Mouse (Mus musculus) T-helper 17 cell (primary cell): ENCODE data around the gene Phrf1.

Experiments
- in situ Hi-C, 2 experiments: fragments of 300-600 bp; cut with MboI, MseI; formaldehyde crosslinking; loops; 1 replicate in 1 of 2; 2 replicates in 1 of 2; pipeline ENCODE4 v1.15.1; 2025; ENCODE audit warnings: high pct_unique_total_duplicates in 2 of 2

Gene Phrf1

DNA sequence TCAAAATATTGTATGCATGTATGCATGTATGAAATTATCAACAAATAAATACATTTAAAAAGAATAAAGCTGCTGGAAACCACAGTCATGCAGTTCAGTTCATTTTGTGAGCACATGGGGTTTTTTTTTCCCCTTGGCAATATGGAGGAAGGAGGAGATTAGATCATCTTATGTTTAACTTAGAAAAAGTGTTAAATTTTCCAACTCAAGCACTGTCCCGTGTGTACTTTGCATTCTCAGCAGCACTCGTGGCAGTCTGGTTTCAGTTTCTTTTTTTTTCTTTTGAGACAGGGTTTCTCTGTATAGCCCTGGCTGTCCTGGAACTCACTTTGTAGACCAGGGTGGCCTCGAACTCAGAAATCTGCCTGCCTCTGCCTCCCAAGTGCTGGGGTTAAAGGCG, 21.9 kb downstream of the Phrf1 start:
- in situ Hi-C loops = loop anchor here (10.0 to 25.0 kb wide), 2 partner anchors 64 to 1112 kb away; partner anchors contain the start of gene Ifitm10 (in 1 of the 2)

DNA sequence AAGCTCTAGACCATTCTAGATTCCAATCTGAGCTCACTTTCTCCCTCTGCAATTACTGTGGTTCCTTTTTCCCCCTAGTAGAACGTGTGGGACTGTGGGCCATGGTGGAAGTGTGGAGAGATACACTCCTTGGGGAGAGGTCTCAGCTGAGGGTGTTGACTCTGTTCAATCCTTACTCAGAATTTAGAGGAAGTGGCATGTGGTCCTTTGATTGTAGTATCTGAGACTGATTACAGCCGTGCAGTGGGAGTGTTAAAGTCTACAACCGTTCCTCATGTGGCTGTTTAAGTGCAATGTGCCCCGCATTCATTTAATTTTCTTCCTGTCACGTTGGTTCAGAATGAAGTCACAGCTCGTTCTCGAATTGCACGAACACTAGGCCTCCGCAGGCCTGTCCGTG, 27.6 kb downstream of the Phrf1 start:
- in situ Hi-C loops = loop anchor here (10.0 to 25.0 kb wide), 2 partner anchors 59 to 1106 kb away; partner anchors contain the start of gene Ifitm10 (in 1 of the 2)

DNA sequence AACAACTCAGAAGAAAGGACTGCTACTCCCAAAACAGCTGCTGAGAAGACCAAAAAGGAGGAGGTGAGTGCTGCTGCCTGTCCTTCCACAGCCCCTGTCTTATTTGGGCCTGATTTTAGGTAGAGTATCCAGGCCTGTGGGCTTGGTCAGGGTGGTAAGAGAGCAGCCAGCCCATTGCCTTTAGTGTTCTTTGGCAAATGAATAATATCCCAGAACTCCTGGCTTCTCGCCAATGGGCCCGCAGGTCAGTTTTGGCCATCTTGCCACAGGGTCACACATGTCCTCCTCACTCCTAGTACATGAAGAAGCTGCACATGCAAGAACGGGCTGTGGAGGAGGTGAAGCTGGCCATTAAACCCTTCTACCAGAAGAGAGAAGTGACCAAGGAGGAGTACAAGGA, 32.9 kb downstream of the Phrf1 start:
- in situ Hi-C loops = loop anchor here in 1 of 2 experiments (25.0 kb wide), 1 partner anchor 1101 kb away; the partner anchor contains the start of gene Ifitm10

DNA sequence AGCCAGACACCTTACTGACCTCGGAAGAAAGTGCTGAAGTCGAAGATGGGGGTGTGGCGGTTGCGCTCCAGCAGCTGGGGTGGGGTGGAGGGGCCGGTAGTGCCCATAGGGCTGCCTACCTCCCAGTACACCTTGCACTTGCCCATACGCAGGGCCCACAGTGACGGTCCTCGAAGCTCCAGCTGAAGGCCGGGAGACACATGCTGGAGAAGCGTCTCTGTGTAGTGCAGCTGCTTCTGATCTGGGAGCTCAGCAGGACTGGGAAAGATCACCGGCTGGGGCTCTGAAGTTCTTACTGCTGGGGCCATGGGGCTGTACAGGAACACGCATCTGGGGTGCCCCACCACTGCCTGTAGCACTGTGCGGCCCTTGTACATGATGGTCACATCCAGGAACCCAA, 35.1 kb downstream of the Phrf1 start:
- in situ Hi-C loops = loop anchor here in 1 of 2 experiments (25.0 kb wide), 1 partner anchor 1099 kb away; the partner anchor contains the start of gene Ifitm10

DNA sequence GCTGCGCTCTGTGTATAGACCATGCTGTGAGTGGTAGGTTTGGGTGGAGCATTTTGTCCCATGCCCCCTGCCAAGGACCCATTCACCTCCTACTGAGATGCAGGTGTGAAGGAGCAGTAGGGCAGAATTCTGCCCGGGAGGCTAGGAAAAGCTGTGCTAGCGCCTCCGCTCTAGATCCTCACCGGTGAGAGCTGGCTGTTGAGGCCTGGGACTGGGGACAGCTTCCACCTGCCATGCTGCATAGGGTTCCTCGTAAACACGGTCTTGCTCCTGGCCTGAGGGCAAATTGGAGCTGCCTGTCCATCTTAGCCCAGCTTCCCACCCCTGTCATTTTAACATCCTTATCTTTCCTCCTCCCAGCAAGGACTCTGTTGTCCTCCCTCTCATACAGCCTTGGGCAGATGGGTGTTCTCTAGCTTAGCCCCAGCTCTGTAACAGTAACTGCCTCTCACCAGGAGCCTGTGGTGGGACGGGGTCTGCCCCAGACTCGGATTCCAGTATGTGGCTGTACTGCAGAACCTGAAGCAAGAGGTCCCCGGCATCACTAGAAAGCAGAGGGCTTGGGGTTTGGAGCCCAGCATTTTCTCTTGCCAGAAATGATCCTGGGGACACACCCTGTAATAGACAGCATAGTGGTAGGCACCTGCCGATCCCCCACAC, 35.6 kb downstream of the Phrf1 start:
- in situ Hi-C loops = loop anchor here in 1 of 2 experiments (25.0 kb wide), 1 partner anchor 1098 kb away; the partner anchor contains the start of gene Ifitm10

DNA sequence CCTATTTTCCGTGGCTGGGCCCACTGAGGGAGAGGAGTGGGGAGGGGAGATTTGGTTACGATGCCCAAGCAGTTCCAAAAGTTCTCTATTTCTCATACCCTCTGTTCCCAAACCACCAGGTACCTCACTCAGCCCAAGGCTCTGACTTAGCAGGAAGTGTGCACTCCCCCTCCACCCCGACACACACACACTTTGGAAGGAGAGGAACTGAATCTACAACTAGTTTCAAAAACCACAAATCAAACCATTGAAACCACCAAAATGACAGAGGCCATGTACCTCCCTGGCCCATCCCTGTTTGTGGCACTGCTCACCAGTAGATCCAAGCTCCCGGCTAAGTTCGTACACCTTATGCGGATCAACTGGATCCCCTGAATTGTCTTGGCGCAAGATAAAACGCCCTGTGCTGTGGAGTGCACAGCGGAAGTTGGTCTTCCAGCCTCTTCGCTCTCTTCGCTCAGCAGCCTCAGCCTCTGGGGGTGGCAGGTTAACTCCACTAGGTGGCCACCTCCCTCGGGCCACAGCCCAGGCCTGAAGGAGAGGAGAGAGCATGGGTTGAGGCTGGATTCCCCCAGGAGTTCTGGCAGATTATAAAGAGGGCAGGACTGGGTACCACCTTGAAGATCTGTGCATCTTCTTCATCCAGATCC, 36.3 kb downstream of the Phrf1 start:
- in situ Hi-C loops = loop anchor here in 1 of 2 experiments (25.0 kb wide), 1 partner anchor 1097 kb away; the partner anchor contains the start of gene Ifitm10

DNA sequence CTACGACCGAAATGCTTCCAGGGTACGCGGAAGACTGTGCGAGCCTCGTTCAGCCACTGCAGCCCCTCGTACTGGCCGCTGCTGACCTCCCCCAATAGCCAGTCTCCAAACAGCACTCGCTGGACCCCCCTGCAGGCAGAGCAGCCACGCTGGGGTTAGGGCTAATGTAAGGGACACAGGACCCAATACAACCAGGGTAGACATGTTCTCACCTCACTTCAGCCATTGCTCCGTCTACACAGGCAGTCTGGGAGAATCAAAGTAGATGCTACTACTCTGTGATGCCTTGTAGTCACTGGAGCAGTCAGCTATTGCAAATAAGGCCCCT, 36.8 kb downstream of the Phrf1 start:
- in situ Hi-C loops = loop anchor here in 1 of 2 experiments (25.0 kb wide), 1 partner anchor 1097 kb away; the partner anchor contains the start of gene Ifitm10

DNA sequence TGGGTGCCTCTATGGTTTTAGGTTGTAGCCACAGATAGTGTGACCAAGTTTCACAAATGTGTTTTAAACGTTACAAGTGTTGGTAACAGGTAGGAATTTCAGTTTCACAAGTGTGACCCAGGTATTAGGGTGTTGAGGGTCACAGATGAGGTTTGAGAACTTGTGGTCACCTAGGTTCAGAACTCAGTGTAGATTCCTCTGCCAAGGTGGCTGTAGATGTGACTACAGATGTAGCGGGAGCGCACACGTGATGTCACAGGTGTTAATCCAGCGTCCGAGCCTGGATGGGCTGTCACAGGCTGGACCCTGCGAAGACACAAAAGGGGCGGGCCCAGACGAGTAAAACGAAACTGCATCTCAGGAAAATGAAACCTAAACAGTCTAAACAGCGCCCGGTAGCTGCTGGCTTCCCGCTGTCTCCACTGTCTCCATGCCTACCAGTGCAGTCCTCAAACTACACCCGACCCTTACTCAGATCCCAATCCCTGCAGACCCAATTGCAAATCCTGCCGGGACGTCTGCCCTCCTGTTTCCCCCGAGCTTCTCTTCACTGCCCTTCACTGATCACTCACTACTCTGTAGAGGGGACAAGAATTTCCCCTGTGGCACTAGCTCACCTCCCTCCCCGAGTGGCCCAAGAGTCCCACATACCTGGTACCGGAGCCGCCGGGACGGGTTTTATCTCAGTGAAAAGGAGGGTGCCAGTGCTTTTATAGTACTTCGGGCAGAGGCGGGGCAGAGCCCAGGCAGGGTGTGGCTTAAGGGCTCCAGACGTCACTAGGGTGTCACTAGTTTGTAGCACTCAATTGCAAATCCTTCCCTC, 37.4 kb downstream of the Phrf1 start, which contains the start of gene Irf7:
TSS of gene Irf7 (minus strand) at position 743 of the 823 bp plus-strand sequence.
- in situ Hi-C loops = loop anchor here in 1 of 2 experiments (25.0 kb wide), 1 partner anchor 1096 kb away; the partner anchor contains the start of gene Ifitm10

DNA sequence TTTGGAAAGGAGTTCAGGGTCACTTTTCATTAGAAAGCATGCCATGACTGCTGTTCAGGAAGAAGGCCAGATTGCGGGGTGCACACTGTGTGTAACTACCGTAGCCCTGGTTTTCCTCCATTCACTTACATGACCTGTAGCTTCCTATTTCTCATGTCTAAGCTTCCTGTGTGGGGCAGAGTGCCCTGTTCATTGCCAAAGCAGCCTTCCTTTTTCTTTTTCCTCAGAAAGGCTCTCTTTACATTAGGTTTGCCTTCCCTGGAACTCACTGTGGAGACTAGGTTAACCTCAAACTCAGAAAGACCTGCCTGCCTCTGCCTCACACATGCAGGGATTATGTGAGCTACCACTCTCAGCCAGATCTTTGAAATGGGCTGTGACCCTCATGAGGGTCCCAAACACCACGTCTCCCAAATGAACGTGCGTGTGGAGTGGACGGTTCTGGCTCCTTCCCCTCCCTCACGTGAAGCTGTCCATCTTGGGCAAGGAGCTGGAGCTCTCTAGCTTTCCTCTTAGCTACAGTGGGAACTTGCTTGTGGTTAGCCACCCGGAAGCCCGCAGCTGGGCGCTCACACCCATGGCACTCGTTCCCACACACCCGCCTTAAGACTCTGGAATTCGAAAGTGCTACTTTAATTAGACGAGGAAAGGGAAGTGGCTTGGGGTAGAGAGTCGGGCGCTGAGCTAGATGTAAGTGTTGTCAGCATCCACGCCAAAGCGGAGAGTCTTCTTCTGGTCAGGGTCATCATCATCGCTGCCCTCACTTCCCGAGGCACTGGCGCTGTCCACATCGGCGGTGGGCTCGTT, 40.1 kb downstream of the Phrf1 start:
- in situ Hi-C loops = loop anchor here in 1 of 2 experiments (25.0 kb wide), 1 partner anchor 1094 kb away; the partner anchor contains the start of gene Ifitm10

DNA sequence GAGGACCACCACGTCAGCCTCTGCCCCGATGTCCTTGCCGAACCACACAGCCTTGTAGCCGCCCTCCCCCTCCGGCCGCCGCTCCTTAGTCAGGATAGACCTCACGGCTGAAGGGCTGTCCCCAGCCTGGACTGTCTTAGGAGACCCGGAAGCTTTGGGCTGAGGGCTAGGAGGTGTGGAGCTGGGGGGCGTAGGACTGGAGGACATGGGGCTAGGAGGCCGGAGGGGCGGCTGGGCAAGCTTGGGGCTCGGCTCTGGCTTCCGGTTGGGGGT, 40.6 kb downstream of the Phrf1 start:
- in situ Hi-C loops = loop anchor here in 1 of 2 experiments (25.0 kb wide), 1 partner anchor 1093 kb away; the partner anchor contains the start of gene Ifitm10

DNA sequence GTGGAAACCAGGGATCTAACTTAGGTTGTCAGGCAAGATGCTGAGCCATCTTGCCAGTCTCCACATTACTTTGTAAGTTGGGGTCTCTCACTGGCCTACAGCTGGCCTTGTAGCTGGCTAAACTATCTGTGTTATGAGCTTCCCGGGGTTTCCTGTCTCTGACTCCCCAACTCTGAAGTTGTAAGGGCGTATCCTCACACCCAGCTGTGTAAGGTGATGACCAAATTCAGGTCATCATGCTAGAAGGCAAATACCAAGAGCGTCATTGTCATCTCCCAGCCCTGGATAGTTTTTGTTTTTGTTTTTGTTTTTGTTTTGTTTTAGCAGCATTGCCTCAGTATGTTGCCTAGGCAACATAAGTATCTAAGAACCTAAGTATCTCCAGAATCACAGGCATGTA, 42.0 kb downstream of the Phrf1 start:
- in situ Hi-C loops = loop anchor here in 1 of 2 experiments (25.0 kb wide), 1 partner anchor 1092 kb away; the partner anchor contains the start of gene Ifitm10

DNA sequence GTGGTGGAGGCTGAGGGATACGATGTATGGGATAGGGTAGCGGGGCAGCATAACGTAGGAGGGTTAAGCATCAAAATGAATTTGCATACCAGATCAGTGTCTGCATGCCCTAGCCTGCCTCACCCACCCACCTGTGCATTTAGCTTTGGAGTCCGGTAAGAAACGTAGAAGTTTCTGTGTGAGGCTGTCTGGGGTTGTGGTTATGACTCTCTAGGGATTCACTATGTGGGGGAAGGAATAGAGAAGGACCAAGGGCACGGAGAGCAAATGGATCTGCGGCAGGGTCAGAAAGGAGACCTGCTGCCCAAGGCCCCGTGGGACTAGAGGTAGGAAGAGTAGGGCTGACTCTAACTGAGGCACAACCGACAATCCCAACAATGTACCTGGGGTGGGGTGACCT, 46.8 kb downstream of the Phrf1 start:
- in situ Hi-C loops = no loop called here

DNA sequence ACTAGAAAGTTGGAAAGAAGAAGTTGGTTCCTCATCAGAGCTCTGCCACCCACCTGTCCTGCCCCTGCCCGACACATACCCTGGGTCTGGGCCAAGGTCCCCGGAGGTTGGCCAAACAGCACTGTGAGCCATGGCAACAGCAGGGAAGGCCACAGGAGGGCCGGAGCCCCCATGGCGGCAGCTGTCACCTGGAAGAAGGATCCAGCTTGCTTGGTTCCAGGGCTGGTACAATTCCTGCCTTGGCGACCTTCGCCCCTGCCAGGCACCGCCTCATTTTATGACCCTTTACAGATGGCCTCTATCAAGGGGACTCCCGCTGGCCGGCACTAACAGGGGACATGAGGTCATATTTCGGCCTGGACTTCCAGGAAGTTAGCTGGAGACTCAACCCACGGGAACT, 48.0 kb downstream of the Phrf1 start, which contains the start of gene Cdhr5:
TSS of gene Cdhr5 (minus strand) at position 241 of the 400 bp plus-strand sequence.
- in situ Hi-C loops = no loop called here

DNA sequence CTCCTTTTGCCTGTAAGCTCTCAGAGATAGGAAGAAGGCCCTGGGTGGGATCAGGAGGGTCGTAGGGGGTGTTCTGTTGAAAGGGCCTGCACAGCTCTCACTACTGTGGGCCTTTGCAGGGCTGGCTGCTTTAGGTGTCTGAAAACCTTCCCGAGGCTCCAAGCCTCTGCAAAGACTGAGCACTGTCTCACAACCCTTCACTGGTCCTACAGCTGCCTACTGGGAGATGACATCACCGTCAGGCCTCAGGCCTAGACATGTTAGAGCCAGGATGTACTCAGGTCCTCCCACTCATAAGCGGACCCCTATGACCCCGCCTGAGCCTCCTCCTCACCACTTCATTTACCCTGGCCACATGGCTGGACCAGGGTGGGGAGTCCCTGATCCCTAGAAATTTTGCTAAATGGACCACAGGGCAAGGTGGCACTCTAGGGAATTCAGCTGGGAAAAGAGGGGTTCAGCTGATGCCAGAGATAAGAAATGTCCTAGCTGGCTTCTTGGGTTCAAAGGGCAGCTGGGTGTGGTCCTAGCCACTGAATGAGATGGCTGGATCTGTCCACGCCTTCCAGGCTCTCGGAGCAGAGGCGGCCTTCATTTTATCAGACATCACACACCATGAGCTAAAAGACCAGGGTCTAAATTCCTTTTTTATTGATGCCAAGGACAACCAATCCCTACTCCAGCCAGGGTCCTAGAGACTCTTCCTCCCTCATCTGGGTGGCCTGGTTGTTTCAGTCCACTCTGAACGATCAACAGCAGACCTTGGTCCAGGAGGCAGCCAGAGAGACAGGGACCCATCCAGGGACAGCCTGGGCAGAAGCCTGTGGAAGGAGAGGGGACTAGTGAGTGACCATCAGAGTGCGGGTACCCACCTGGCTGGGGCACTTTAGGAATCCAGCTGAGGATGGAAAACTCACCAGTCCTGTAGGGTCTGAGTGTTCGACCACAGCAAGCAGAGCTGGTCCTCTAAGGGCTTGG, 49.4 kb downstream of the Phrf1 start:
- in situ Hi-C loops = no loop called here

DNA sequence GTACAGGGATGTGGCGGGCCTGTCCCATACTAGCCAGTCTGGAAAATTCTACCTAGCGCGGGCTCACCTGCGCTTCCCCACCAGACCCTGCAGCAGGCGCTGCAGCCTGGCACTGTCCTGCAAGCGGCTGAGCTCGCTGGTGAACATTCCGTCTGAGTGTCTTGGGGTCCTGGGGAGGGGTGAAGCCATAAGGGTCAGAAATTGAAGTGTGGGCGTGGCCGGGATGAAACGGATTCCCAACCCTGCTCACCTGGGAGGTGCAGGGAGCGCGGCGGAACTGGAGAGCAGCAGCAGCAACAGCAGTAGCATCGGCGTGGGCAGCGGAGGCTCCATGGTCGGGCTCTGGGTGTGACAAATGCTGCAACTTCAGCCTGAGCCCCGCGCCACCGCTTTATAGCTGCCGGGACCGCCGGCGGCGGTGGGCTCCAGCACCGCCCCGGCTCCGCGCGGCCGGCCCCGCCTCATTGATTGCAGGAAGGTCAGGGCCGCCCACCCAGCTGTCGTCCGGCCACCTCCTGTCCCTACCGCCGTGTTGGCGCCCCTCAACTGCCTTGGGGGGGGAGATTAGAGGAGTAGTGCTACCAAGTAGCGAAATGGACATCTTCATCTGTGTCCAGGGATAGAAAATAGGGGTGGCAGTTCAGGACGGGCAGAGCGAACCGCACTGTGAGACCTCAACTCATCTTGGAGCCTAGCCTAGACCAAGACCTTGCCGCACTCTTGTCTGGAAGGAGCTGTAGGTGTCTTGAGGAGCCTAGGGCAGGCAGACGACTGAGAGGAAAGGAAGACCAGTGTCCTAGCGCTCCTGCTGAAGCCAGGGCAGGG, 50.4 kb downstream of the Phrf1 start, which contains the start of gene Sct:
TSS of gene Sct (minus strand) at position 368 of the 825 bp plus-strand sequence.
- in situ Hi-C loops = no loop called here

DNA sequence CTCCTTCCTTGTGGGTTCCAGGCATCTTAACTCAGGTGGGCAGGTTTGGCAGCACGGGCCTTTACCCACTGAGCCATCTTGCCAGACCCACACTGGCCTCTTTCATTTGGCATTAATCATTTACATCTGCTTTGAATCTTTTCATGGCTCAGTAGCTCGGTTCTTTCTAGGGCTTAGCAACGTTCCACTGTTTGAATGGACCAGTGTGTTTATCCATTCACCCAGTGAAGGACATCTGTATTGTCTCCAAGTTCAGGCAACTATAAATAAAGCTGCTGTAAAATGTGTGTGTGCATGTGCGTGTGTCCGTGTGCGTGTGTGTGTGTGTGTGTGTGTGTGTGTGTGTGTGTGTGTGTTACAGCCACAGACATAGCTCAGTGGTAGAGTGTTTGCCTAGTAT, 52.9 kb downstream of the Phrf1 start:
- in situ Hi-C loops = no loop called here

DNA sequence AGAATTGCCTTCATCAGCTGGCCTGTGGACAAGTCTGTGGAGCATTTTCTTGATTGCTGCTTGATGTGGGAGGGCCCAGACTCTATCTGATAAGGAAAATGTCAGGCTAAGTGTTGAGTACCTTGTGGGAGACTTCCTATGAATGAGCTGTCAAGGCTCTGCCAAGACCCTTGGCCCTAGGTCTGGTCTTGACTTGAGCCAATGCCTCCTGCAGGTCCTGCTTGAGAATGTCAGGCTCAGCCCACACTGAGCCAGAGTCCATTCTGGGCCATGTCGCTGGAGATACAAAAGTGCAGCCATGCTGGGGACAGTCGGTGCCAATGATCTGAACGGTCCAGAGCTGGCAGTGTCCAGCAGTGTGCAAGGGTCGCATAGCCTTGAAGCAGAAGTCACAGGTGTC, 54.2 kb downstream of the Phrf1 start:
- in situ Hi-C loops = no loop called here

DNA sequence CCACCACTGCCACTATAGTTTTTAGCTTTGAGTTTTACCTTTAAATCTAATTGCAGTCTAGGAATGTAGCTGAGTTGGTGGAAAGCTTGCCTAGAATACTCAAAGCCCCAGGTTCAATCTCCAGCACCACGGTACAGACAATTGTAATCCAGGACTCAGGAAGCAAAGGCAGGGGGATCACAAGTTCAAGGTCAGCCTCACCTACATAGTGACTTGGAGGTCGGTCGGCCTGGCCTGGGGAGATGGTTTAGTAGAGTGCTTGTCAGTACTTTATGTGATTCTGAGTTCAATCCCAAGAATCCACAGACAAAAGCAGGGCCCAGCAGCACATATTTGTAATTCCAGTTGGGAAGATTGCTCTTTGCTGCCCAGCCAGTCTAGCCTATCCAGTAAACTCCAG, 59.5 kb downstream of the Phrf1 start:
- in situ Hi-C loops = no loop called here
